ENCODE assay signal across 17 mouse cellular contexts in genomic region chr11:40879589-40879988, GRCm38 (mm10).
"Had no signal": no experiment of that assay in that cellular context is flagged by ENCODE, and none has a peak within 500 bp of the region (broad histone marks: within the 10 kb centered on the region; RNA-seq: fewer than 3 reads in every experiment).

No protein-coding gene starts in this region.

- H3K27me3 ChIP-seq: lung, embryonic 15.5 days; megakaryocyte, embryonic 14.5 days; midbrain, embryonic 13.5 days; midbrain, embryonic 15.5 days; neural tube, embryonic 12.5 days; stomach, embryonic 15.5 days had no signal

- H3K9ac ChIP-seq: lung, embryonic 15.5 days; midbrain, embryonic 13.5 days; midbrain, embryonic 15.5 days; neural tube, embryonic 12.5 days; stomach, embryonic 15.5 days had no signal

- H3K27ac ChIP-seq: lung, embryonic 15.5 days; macrophage; midbrain, embryonic 13.5 days; midbrain, embryonic 15.5 days; neural tube, embryonic 12.5 days; stomach, embryonic 15.5 days; stomach, postnatal 0 days had no signal

- DNase-seq: lung, adult 2 months; lung, postnatal 14 days; lung, postnatal 36 days; right cerebral cortex, postnatal 14 days; thymus, adult 2 months; thymus, postnatal 25 days; thymus, postnatal 4 days had no signal

- H3K9me3 ChIP-seq: lung, embryonic 15.5 days; megakaryocyte, embryonic 14.5 days; midbrain, embryonic 13.5 days; midbrain, embryonic 15.5 days; neural tube, embryonic 12.5 days; stomach, embryonic 15.5 days had no signal

- H3K4me1 ChIP-seq: lung, embryonic 15.5 days; megakaryocyte, embryonic 14.5 days; neural tube, embryonic 12.5 days; stomach, embryonic 15.5 days had no signal

- ATAC-seq: lung, postnatal 0 days; midbrain, embryonic 13.5 days; midbrain, embryonic 15.5 days had no signal

- H3K4me3 ChIP-seq: lung, embryonic 15.5 days; megakaryocyte, embryonic 14.5 days; midbrain, embryonic 13.5 days; midbrain, embryonic 15.5 days; neural tube, embryonic 12.5 days; stomach, embryonic 15.5 days had no signal

- H3K4me2 ChIP-seq: lung, embryonic 15.5 days; midbrain, embryonic 11.5 days; midbrain, embryonic 13.5 days; midbrain, embryonic 15.5 days; neural tube, embryonic 12.5 days; stomach, embryonic 15.5 days had no signal

- H3K36me3 ChIP-seq: lung, embryonic 15.5 days; midbrain, embryonic 13.5 days; midbrain, embryonic 15.5 days; neural tube, embryonic 12.5 days; stomach, embryonic 15.5 days had no signal
